Mouse (Mus musculus): ENCODE measurements around the gene Ctdspl.

The Ctdspl gene

DNA sequence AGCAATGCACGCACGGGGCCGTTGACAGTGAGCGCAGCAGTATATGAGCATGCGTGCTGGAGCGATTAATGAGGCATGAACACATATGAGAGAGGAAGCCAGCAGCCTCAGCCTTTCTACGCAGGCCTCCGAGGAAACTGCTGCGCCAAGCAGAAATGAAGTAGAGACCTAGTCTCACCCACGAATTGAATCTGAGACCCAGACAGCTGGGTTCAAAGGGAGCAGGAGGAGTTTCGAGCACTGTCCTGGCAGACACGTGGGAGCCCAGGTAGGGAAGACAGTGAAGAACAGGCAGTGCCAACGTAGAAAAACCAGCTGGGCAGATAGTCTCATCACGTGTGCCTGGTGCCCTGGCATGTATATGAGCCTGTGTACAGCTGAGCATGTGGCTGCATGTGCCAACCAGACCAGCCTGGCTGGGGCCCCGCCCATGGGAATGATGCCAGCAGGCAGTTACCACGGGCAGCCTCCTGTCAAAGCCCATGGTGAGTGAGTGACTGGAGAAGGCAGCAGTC is 6.5 kb upstream of the Ctdspl start:
- intact Hi-C loops (cut with DNase I), result loop anchor here (2.0 kb wide), 1 partner anchor 149 kb away; no protein-coding TSS in a partner anchor

GRCm38 (mm10) chr9:118920798-118921515 is 5.3 kb upstream of the Ctdspl start:
- intact Hi-C loops (cut with DNase I), result loop anchor here (1.0 to 2.0 kb wide), 2 partner anchors 109 to 148 kb away; no protein-coding TSS in a partner anchor

DNA sequence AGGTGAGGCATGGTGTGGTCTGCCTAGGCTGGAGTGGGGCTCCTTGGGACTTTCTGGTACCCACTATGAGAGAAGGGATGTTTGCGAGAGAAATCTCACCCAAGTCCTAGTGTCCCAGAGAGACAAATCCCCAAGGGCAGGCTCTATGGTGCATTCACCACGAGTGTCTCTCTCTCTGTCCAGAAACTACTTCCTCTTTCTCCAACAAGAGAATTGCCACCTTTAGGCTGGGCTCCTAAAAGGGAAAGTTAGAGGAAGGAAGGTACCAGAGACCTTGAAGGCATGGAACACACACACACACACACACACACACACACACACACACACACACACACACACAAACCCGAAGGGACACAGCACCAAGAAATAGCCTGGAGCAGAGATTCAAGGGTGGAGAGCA is 4.3 kb upstream of the Ctdspl start:
- intact Hi-C loops (cut with DNase I), result loop anchor here (1.0 to 2.0 kb wide), 2 partner anchors 108 to 147 kb away; no protein-coding TSS in a partner anchor

DNA sequence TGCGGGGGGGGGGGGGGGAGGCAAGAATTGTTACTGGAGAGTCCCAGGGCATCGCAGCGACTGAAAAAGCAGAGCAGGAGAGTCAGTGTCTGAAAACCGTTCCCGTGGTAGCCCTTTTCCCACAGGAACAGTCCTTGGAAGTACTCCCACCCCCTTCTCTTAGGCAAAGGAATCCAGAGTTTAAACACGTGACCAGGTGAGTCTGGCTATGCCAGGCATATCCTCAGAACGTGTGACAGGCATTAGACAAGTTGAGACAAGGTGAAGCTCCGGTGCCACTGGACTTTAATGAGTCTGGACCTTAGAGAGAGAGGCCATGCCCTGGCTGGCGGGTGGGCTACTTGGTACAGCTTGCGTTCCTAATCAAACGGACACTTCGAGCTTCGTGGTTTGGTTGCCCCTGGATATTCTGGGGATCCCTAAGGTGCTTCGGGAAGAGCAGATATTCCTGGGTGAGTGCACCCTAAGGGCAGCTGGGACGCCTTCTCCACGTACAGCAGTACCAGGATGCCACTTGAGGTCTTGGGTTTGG is 1.6 kb upstream of the Ctdspl start:
- intact Hi-C loops (cut with DNase I), result no loop called here

DNA sequence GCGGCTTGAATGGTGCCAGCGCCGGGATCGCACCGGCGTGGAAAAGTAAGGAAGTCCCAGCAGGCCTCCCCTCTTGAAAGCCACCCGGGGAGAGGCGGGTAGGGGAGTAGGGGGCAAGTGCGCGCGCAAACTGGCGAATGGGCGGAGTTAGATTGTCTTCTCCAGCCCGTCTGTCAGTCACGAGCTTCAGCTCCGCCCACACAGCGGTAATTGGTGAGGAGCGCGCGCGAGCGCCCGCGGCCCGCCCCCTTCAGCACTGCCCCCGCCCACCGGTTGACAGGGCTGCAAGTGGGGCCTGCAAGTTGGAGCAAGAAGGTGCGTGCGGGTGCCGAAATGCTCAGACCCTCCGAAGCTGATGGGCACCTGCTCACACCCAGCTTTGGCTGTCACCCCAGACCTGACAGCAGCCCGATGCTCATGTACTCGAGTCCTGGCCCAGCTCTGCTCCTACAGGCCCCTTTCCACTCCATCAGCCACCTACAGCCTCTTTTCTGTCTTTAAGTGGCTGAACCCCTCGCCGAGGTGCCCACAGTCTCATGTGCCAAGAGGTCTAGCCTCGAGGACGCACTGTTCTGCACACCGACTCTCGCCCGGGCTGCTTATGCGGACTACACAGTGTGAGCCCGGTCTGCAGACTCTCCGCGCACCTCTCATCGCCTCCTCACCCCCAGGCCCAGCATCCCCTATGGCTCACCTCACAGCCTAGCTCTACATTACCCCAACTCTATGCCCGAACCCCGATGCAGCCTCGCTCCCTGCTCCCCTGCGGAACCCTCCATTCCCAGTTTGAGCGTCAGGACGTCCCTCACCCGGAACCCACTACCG is 755 bp upstream of the Ctdspl start:
- intact Hi-C loops (cut with DNase I), result no loop called here

DNA sequence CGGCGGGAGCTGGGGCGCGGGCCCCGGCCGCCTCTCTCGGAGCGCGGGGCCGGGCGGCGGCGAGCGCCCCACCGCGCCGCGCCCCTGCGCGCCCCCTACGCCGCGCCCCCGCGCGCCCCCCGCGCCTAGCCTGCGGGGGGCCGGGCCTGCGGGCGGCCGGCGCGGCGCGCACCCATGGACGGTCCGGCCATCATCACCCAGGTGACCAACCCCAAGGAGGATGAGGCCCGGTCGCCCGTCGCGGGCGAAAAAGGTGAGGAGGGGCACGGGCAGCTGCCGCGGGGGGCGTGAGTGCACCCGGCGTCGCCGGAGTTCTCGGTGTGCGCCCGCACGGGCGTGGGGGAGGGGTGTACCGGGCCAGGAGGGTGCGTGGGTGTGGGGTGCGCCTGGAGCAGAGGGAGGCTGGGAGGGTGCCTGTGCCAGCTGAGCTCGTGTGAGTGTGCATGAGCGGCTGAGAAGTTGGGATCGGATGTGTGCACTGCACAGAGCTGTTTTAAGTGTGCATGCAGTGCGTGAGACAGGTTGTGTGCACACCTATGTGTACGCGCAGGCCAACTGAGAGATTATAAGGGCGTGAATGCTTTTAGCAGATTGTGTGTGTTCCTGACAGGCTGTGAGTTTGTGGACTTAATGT is 552 bp downstream of the Ctdspl start:
- intact Hi-C loops (cut with DNase I), result no loop called here

DNA sequence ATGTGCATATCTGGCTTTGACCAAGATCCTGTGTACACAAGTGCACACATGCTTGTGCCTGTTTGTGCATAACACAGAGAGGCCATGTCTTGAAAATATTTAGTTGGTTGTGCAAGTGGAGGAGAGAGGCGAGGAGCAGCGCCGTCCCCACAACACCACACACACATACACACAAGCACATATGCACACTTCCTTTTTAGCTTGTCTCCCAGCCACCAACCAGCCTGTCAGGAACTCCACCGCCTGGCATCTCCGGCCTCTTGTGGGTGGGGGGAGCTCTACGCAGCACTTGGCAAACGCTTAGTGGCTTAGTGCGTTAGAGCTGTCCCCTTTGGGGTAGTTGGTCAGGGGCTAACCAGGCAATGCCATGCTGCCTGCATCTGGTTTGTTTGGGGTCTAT is 1.2 kb downstream of the Ctdspl start:
- intact Hi-C loops (cut with DNase I), result no loop called here

- intact Hi-C loops (cut with DNase I), result no loop called here
These were observed 1.8 kb downstream of the Ctdspl start for GRCm38 (mm10) chr9:118928007-118928406.

- intact Hi-C loops (cut with DNase I), result no loop called here
These were observed 2.4 kb downstream of the Ctdspl start for GRCm38 (mm10) chr9:118928656-118929055.

DNA sequence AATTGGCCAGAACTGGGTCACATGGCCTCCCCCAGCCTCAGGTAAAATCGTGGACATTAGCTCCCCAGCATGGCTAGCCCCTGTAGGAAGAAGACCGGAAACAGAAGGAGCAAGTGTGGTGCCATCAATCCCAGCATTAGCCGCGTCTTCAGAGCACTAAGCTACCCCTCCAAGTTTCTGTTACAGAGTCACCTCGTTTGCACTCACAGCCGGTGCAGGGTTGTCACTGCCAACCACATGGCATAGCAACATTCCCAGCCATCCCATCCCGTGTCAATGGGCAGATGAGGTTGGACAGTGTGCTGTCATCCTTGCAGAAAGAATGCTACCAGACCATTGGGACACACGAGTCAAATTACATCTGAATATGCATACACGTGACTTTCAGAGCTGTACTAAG is 4.4 kb downstream of the Ctdspl start:
- intact Hi-C loops (cut with DNase I), result no loop called here

DNA sequence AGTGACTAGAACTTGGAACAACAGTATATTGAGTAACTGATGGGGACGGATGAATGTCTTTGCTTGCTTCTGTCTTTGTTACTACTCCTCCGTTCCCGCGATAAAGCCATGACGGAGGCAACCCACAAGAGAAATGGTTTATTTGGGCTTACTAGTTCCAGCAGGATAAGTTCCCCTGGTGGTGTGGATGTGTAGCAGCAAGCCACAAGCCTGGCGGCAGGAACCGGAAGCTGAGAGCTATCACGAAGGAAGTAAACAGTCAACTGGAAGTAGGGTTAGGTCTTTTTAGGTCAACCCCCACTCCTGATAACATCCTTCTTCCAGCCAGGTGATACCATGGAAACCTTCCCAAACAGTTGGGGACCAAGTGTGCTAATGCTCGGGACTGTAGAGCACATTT is 7.5 kb downstream of the Ctdspl start:
- intact Hi-C loops (cut with DNase I), result no loop called here

DNA sequence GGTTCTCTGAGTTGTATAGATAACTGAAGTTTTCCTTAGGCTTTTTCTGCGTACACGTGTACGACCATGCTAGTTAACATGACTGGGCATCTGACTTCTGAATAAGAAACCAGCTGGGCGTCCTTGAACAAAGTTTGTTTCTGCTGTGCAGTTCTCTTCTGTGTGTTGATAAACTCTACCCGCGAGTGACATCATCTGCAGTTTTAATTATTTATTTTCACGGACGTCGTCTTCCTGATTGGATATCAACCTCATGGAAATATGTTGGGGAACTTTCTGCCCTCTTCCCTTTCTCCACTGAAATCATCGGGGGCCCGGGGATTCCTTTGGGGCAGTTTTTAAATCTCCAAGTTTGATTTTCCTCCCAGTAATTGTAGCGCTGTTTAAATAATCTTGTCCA is 8.1 kb downstream of the Ctdspl start:
- intact Hi-C loops (cut with DNase I), result no loop called here

DNA sequence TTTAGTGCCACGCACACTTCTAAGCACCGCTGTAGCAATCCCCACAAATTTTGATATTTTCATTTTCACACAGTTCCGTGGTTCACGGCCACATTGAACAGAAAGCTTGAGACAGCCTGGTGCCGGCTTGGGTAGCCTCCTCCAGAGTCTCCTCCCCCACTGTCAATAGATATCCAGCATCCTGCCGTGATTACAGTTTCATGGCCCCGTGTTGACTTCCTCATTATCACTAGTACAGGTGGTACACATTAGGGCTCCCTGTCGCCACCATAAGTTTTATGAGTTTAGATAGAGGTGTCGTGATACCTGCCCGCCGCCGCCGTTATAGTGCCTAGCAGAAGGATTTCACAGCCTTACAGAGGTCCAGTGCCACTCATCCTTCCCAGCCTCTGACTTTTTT is 8.8 kb downstream of the Ctdspl start:
- intact Hi-C loops (cut with DNase I), result no loop called here

- intact Hi-C loops (cut with DNase I), result no loop called here
These were observed 9.8 kb downstream of the Ctdspl start for GRCm38 (mm10) chr9:118936071-118936470.

DNA sequence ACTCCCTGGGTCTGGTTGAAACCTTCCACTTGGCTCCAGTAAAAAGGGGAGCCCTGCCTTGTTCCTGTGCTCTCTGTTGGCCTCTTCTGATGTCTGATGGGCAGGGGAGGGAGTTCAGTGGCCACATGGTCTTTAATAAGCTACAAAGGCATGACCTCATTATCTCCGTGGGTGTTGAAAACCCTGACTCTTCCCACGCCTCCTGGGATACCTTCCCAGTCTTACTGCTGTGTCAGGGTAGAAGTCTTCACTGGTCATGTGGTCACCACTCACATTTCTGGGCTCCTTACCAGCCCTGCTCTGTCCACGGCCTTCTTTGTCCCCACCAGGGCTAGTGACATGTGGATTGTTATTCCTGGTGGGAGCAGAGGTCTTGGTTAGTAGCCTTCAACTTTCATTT is 11.3 kb downstream of the Ctdspl start:
- intact Hi-C loops (cut with DNase I), result no loop called here

DNA sequence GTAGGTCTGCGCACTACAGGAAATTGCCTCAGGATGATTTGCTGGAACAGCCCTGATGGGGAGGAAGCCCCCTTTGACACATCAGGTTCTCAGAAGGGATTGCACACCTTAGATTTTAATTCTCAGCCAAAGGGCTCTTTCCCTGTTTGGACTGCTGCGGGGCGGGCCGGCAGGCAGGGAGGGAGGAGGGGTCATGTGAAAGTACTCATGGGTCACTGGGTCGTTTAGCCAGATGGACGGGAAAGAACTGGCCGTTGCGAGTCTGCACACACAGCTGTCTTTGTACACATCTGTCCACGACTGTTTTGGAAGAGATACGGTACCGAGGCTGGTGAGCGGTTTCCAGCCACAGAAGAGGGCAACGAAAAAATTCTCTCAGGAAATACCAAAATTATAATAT is 13.2 kb downstream of the Ctdspl start:
- intact Hi-C loops (cut with DNase I), result no loop called here

- intact Hi-C loops (cut with DNase I), result no loop called here
These were observed 13.6 kb downstream of the Ctdspl start for GRCm38 (mm10) chr9:118939831-118940230.

- intact Hi-C loops (cut with DNase I), result no loop called here
These were observed 14.4 kb downstream of the Ctdspl start for GRCm38 (mm10) chr9:118940591-118941207.

GRCm38 (mm10) chr9:118942030-118942429 is 15.8 kb downstream of the Ctdspl start:
- intact Hi-C loops (cut with DNase I), result no loop called here

DNA sequence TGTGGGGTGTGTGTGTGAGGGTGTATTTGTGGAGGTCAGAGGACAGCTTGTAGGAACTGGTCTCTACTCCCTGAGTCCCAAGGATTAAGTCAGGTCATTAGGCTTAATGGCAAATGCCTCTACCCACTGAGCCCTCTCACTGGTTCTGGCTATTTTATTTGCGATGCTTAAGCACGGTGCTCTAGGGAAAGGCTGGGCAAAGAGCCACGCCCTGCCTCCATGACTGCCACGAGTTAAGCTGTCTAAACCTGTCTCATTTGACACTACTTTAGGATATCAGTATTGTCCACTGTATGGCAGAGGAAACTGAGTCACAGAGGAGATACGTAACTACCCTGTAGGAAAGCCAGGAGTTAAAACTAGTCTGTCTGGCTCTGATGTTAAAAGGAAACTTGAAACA is 17.7 kb downstream of the Ctdspl start:
- intact Hi-C loops (cut with DNase I), result no loop called here

DNA sequence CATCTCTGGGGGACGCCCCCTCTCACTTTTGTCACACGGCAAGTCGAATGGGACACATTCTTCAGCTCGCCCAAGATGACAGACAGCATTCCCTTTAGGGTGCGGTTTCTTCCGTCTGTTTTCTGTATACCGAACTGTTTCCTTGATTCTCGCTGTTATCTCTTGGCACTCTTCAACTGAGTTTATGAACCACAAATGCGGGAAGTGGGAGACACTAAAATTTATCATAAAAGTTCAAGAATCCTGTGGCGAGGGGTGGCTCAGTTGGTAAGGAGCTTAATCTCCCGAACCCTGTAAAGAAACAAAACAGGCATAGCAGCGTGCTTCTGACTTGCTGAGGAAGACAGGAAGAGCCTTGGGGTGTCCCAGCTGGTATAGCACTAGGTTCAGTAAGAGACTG is 18.1 kb downstream of the Ctdspl start:
- intact Hi-C loops (cut with DNase I), result no loop called here
